Mouse (Mus musculus) kidney, adult 2 months (tissue): ENCODE results near the gene Olfr1441. TPM values are rescaled to one million over a fixed set of nuclear protein-coding genes. Genes with fewer than 3 reads are reported as not detected.

Experiments used
- DNase-seq: peaks from one replicate; pipeline ENCODE4 v3.0.0; 2021
- H3K27ac ChIP-seq: fragments of 200-500 bp; 2 replicates; pipeline ENCODE4 v1.5.1; 2012; ENCODE audit warnings: low read depth, low read length, control low read depth, inconsistent platforms; ENCODE audit not compliant: insufficient read depth
- H3K27me3 ChIP-seq: fragments of 200-500 bp; replicated peaks from 2 replicates; pipeline ENCODE4 v1.6.1; 2012; ENCODE audit warnings: mild to moderate bottlenecking, moderate library complexity, low read length, inconsistent platforms; ENCODE audit not compliant: control insufficient read depth, insufficient read depth
- H3K36me3 ChIP-seq: fragments of 200-500 bp; 2 replicates; pipeline ENCODE4 v1.6.1; 2012; ENCODE audit warnings: mild to moderate bottlenecking, moderate library complexity, low read length, inconsistent platforms; ENCODE audit not compliant: control insufficient read depth, insufficient read depth
- H3K4me1 ChIP-seq: fragments of 200-500 bp; 2 replicates; pipeline ENCODE4 v1.6.1; 2011; ENCODE audit warnings: low read length; ENCODE audit not compliant: control insufficient read depth, insufficient read depth
- H3K4me3 ChIP-seq: fragments of 200-500 bp; 2 replicates; pipeline ENCODE4 v1.5.1; 2011; ENCODE audit warnings: mild to moderate bottlenecking, low read depth, low read length, control low read depth; ENCODE audit not compliant: insufficient read depth
- CTCF ChIP-seq: fragments of 200-500 bp; conservative IDR thresholded peaks from 2 replicates; pipeline ENCODE4 v1.5.1; 2011; ENCODE audit warnings: low read depth, mild to moderate bottlenecking, control low read depth, low read length, moderate library complexity, mixed read lengths; ENCODE audit not compliant: insufficient read depth, insufficient read length
- POLR2A ChIP-seq: fragments of 200-500 bp; IDR thresholded peaks from one replicate; pipeline ENCODE4 v1.6.1; 2011; ENCODE audit warnings: low read depth, low read length, control low read depth
- WGBS: fragments of 180-500 bp; shearing (Covaris S2); methylation state at CpG from one replicate; pipeline ENCODE4 v1.1.7; 2018; 5-methylcytosine and 5-hydroxymethylcytosine counted together
- polyA plus RNA-seq: library from polyadenylated mRNA; depleted of rRNA; stranded (reverse); fragments of >200 nt; gene quantifications from 2 replicates; pipeline ENCODE4 v1.2.3, GENCODE M21; 2012

Gene Olfr1441
- polyA plus RNA-seq, 1 experiment, result not detected

GRCm38 (mm10) chr19:12421680-12422079 is 4.4 kb downstream of the Olfr1441 start:
- TF ChIP-seq CTCF (no peak), POLR2A (no peak)
- DNase-seq, result no peak
- Histone ChIP-seq H3K36me3 (no peaks in the 10 kb centered on the region), H3K27me3 (no peaks in the 10 kb centered on the region), H3K4me1 (no peaks in the 10 kb centered on the region), H3K27ac (no peak overlapping the region), H3K4me3 (no peak overlapping the region)
- 79% methylated on average over 1 of the region's 1 CpGs for WGBS

- Histone ChIP-seq H3K4me3 (no peak overlapping the region), H3K4me1 (no peaks in the 10 kb centered on the region), H3K36me3 (no peaks in the 10 kb centered on the region), H3K27me3 (no peaks in the 10 kb centered on the region), H3K27ac (no peak overlapping the region)
- WGBS, result 84% methylated on average over 5 of the region's 5 CpGs
- no peak for DNase-seq
- TF ChIP-seq POLR2A (no peak), CTCF (no peak)
These were observed 9.9 kb downstream of the Olfr1441 start for GRCm38 (mm10) chr19:12427101-12427500.

- DNase-seq, result no peak
- no peak within 1 kb of the TSS for H3K4me3 ChIP-seq
- TF ChIP-seq POLR2A (no peak), CTCF (no peak)
- no peaks in the 10 kb centered on the region for H3K4me1 ChIP-seq
- H3K36me3 ChIP-seq, result no peaks in the 10 kb centered on the region
- no peaks in the 10 kb centered on the region for H3K27me3 ChIP-seq
- WGBS, result 95% methylated on average over 6 of the region's 6 CpGs
- no peak within 1 kb of the TSS for H3K27ac ChIP-seq
These were observed 10.4 kb downstream of the Olfr1441 start, which contains the start of gene Pfpl for GRCm38 (mm10) chr19:12427605-12428004. TSS of gene Pfpl (plus strand) at chr19:12427905.

- H3K4me3 ChIP-seq, result no peak overlapping the region
- H3K4me1 ChIP-seq, result no peaks in the 10 kb centered on the region
- TF ChIP-seq CTCF, result peak; percentile 59
- TF ChIP-seq POLR2A, result no peak
- H3K27me3 ChIP-seq, result no peaks in the 10 kb centered on the region
- H3K36me3 ChIP-seq, result no peaks in the 10 kb centered on the region
- no peak overlapping the region for H3K27ac ChIP-seq
- WGBS, result 7% methylated on average over 2 of the region's 2 CpGs
- DNase-seq, result peak; percentile 65
These were observed 15.8 kb downstream of the Olfr1441 start for GRCm38 (mm10) chr19:12433033-12433432.

GRCm38 (mm10) chr19:12435011-12435416 is 17.8 kb downstream of the Olfr1441 start:
- no peaks in the 10 kb centered on the region for H3K36me3 ChIP-seq
- H3K4me3 ChIP-seq, result no peak overlapping the region
- H3K4me1 ChIP-seq, result no peaks in the 10 kb centered on the region
- H3K27ac ChIP-seq, result no peak overlapping the region
- no peak for TF ChIP-seq POLR2A
- TF ChIP-seq CTCF, result no peak
- peak; percentile 35 for DNase-seq
- WGBS, result 77% methylated on average over 4 of the region's 4 CpGs
- H3K27me3 ChIP-seq, result no peaks in the 10 kb centered on the region

GRCm38 (mm10) chr19:12435750-12436524 is 18.7 kb downstream of the Olfr1441 start:
- no peak for DNase-seq
- WGBS, result 68% methylated on average over 4 of the region's 4 CpGs
- Histone ChIP-seq H3K4me3 (no peak overlapping the region), H3K36me3 (no peaks in the 10 kb centered on the region), H3K4me1 (no peaks in the 10 kb centered on the region), H3K27ac (no peak overlapping the region), H3K27me3 (no peaks in the 10 kb centered on the region)
- TF ChIP-seq POLR2A (no peak), CTCF (no peak)

- Histone ChIP-seq H3K27ac (no peak overlapping the region), H3K36me3 (no peaks in the 10 kb centered on the region), H3K4me3 (no peak overlapping the region), H3K4me1 (no peaks in the 10 kb centered on the region), H3K27me3 (no peaks in the 10 kb centered on the region)
- no peak for TF ChIP-seq POLR2A
- TF ChIP-seq CTCF, result no peak
- WGBS, result 53% methylated on average over 1 of the region's 1 CpGs
- no peak for DNase-seq
These were observed 22.3 kb downstream of the Olfr1441 start for GRCm38 (mm10) chr19:12439581-12439980.
